17 mouse cellular contexts compared by ENCODE assay signal in the genomic region with DNA sequence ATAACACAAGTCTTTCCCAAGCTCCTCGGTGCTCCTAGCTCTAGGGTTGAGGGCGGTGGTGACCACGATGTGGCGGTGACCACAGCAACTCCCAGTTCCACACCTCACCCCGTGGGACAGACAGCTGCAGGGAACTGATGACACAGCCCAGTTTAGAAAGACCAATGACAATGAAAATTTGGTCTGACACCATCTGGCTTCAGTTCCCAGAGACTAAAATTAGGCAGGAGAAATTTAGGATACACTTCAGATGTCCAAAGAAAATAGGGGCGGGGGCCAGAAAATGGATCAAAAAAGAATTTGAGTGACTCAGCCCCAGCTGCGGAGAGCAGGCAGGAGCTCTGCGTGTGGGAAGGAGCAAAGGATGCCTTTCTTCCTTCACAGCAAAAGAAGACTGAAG.
A peak's percentile ranks its signal among the peaks of the same experiment; 100 is the strongest.
DNase-seq lines count a peak whose midpoint lies in the region; ATAC-seq and TF ChIP-seq lines count a peak whose summit lies in the region.
"Had no signal": no experiment of that assay in that cellular context is flagged by ENCODE, and none has a peak within 500 bp of the region (broad histone marks: within the 10 kb centered on the region; RNA-seq: fewer than 3 reads in every experiment).

No protein-coding gene starts in this region.

- no peak for DNase-seq in limb, embryonic 10.5 days (ENCODE audit: low spot score)
- DNase-seq in left cerebral cortex, postnatal 36 days (ENCODE audit: low spot score in 2 of 2), result peak; percentile 41 to 45
- DNase-seq in skeletal muscle tissue, adult 2 months (ENCODE audit: low read depth, low spot score), result peak; percentile 12
- DNase-seq in lung, adult 2 months, result no peak
- DNase-seq in liver, result no peak
- DNase-seq: adrenal gland, adult 8-10 months; cerebellum, adult 9-11 months; kidney, postnatal 25 days; midbrain, embryonic 14.5 days had no signal

- no peaks in the 10 kb centered on the region for H3K36me3 ChIP-seq in limb, embryonic 13.5 days
- peaks cover 41% of the 10 kb centered on the region for H3K36me3 ChIP-seq in limb, embryonic 10.5 days
- H3K36me3 ChIP-seq: heart, embryonic 15.5 days; neural tube, embryonic 13.5 days had no signal

- H3K27ac ChIP-seq in limb, embryonic 13.5 days, result peak overlapping the region; percentile 10; the same call in 1 of the 2 replicates
- H3K27ac ChIP-seq in limb, embryonic 10.5 days, result no peak overlapping the region
- peak overlapping the region; percentile 35; the same call in 1 of the 2 replicates for H3K27ac ChIP-seq in embryonic fibroblast, embryonic 13.5 days (ENCODE audit: insufficient read depth, low read length)
- H3K27ac ChIP-seq: heart, embryonic 15.5 days; hindbrain, embryonic 14.5 days; liver, embryonic 14.5 days; neural tube, embryonic 13.5 days had no signal

- H3K4me3 ChIP-seq in limb, embryonic 13.5 days, result no peak overlapping the region
- no peak overlapping the region for H3K4me3 ChIP-seq in limb, embryonic 10.5 days
- H3K4me3 ChIP-seq in embryonic fibroblast, embryonic 13.5 days (ENCODE audit: insufficient read depth, low read length), result no peak overlapping the region
- H3K4me3 ChIP-seq in lung, adult 2 months (replicated peaks; ENCODE audit: extremely low read depth, low read depth, low read length), result no peak overlapping the region
- H3K4me3 ChIP-seq: heart, embryonic 15.5 days; neural tube, embryonic 13.5 days had no signal

- TF ChIP-seq POLR2A in embryonic fibroblast, embryonic 13.5 days (IDR thresholded peaks at IDR 0.05; ENCODE audit: low read depth, low read length), result no peak
- no peak for TF ChIP-seq POLR2A in lung, adult 2 months (IDR thresholded peaks at IDR 0.05; ENCODE audit: borderline replicate concordance, extremely low read depth, low read depth, low read length)

- H3K9ac ChIP-seq in limb, embryonic 13.5 days, result no peak overlapping the region
- H3K9ac ChIP-seq: heart, embryonic 15.5 days; hindbrain, embryonic 14.5 days; liver, embryonic 14.5 days; neural tube, embryonic 13.5 days had no signal

- intact Hi-C loops in left cerebral cortex, postnatal 36 days (cut with DNase I), result no loop called here

- no peak overlapping the region for H3K4me2 ChIP-seq in limb, embryonic 13.5 days (replicated peaks)
- H3K4me2 ChIP-seq: heart, embryonic 15.5 days; hindbrain, embryonic 14.5 days; neural tube, embryonic 13.5 days had no signal

- 0 out of 2 replicates have a peak, but pooled peaks have one; percentile 61 for ATAC-seq in limb, embryonic 13.5 days (ENCODE audit: low FRiP score, low read depth)
- ATAC-seq: forebrain, embryonic 14.5 days; intestine, postnatal 0 days had no signal

- WGBS in limb, embryonic 13.5 days, result 76% methylated on average over 8 of the region's 8 CpGs
- 90% methylated on average over 8 of the region's 8 CpGs for WGBS in limb, embryonic 10.5 days
- WGBS in lung, adult 2 months, result 62% methylated on average over 8 of the region's 8 CpGs

- no peak for TF ChIP-seq CTCF in embryonic fibroblast, embryonic 13.5 days (IDR thresholded peaks at IDR 0.05; ENCODE audit: borderline replicate concordance, insufficient read depth, low read length)
- TF ChIP-seq CTCF in lung, adult 2 months (IDR thresholded peaks at IDR 0.05; ENCODE audit: insufficient read depth, low read length), result no peak

- H3K4me1 ChIP-seq in limb, embryonic 13.5 days, result no peaks in the 10 kb centered on the region
- peaks cover 5% of the 10 kb centered on the region for H3K4me1 ChIP-seq in limb, embryonic 10.5 days
- 0 out of 2 replicates have a peak, but pooled peaks cover 2% of the 10 kb centered on the region for H3K4me1 ChIP-seq in embryonic fibroblast, embryonic 13.5 days (ENCODE audit: control insufficient read depth, insufficient read depth, low read length)
- no peaks in the 10 kb centered on the region for H3K4me1 ChIP-seq in lung, adult 2 months (ENCODE audit: control insufficient read depth, insufficient read depth, low read length)
- H3K4me1 ChIP-seq: heart, embryonic 15.5 days; neural tube, embryonic 13.5 days had no signal

- no peaks in the 10 kb centered on the region for H3K9me3 ChIP-seq in limb, embryonic 13.5 days
- no peaks in the 10 kb centered on the region for H3K9me3 ChIP-seq in limb, embryonic 10.5 days (replicated peaks)
- H3K9me3 ChIP-seq: heart, embryonic 15.5 days; neural tube, embryonic 13.5 days had no signal

- no peaks in the 10 kb centered on the region for H3K27me3 ChIP-seq in limb, embryonic 13.5 days
- no peaks in the 10 kb centered on the region for H3K27me3 ChIP-seq in limb, embryonic 10.5 days (ENCODE audit: low read depth, poor library complexity, severe bottlenecking)
- H3K27me3 ChIP-seq: heart, embryonic 15.5 days; neural tube, embryonic 13.5 days had no signal

Comparison
In these comparisons a context has a peak if more than half of its experiments do, and no peak if none do; other contexts are left out.
1. DNase-seq: peak in left cerebral cortex, postnatal 36 days (2 of 2) and skeletal muscle tissue, adult 2 months (single experiment); none in limb, embryonic 10.5 days (single experiment), lung, adult 2 months (single experiment) and liver (single experiment).